Mouse (Mus musculus) liver, embryonic 13.5 days (tissue): Measurements from ENCODE around the gene Asxl1. TPM values are rescaled to one million over a fixed set of nuclear protein-coding genes. Genes with fewer than 3 reads are reported as not detected.
A peak's percentile ranks its signal among the peaks of the same experiment; 100 is the strongest.

Experiments used
- ATAC-seq: fragments of 200-750 bp; cut with Nextera tagmentation; 2 replicates; pipeline ENCODE4 v1.8.0; 2017; ENCODE audit warnings: low read depth, mild to moderate bottlenecking, moderate number of reproducible peaks, moderate library complexity
- DNase-seq: peaks from one replicate; pipeline ENCODE4 v3.0.0; 2022
- H3K27ac ChIP-seq: fragments of 300-500 bp; sonication (generic); 2 replicates; pipeline ENCODE4 v1.5.1; 2015; ENCODE audit warnings: moderate library complexity, mild to moderate bottlenecking, inconsistent platforms
- H3K27me3 ChIP-seq: fragments of 300-500 bp; sonication (generic); 2 replicates; pipeline ENCODE4 v1.6.1; 2015; ENCODE audit warnings: mild to moderate bottlenecking, inconsistent platforms
- H3K36me3 ChIP-seq: fragments of 300-500 bp; sonication (generic); 2 replicates; pipeline ENCODE4 v1.6.1; 2015; ENCODE audit warnings: mild to moderate bottlenecking, inconsistent platforms
- H3K4me1 ChIP-seq: fragments of 300-500 bp; sonication (generic); replicated peaks from 2 replicates; pipeline ENCODE4 v1.6.1; 2015; ENCODE audit warnings: inconsistent platforms
- H3K4me2 ChIP-seq: fragments of 300-500 bp; sonication (generic); 2 replicates; pipeline ENCODE4 v1.6.1; 2015; ENCODE audit warnings: inconsistent platforms, mild to moderate bottlenecking, moderate library complexity
- H3K4me3 ChIP-seq: fragments of 300-500 bp; sonication (generic); replicated peaks from 2 replicates; pipeline ENCODE4 v1.5.1; 2015; ENCODE audit warnings: mild to moderate bottlenecking, inconsistent platforms
- H3K9ac ChIP-seq: fragments of 300-500 bp; sonication (generic); 2 replicates; pipeline ENCODE4 v1.6.1; 2015; ENCODE audit warnings: mild to moderate bottlenecking, inconsistent platforms
- H3K9me3 ChIP-seq: fragments of 300-500 bp; sonication (generic); replicated peaks from 2 replicates; pipeline ENCODE4 v1.6.1; 2016; ENCODE audit warnings: inconsistent platforms
- WGBS: fragments of 180-500 bp; shearing (Covaris S2); methylation state at CpG from one replicate; pipeline ENCODE4 v1.1.7; 2015; ENCODE audit not compliant: insufficient replicate concordance; 5-methylcytosine and 5-hydroxymethylcytosine counted together
- polyA plus RNA-seq: library from polyadenylated mRNA; unstranded; fragments of >200 nt; fragmentation: Nextera tagmentation; extraction: Ambion mirVana; gene quantifications from 2 replicates; pipeline ENCODE4 v1.2.1, GENCODE M21; 2015

The Asxl1 gene
- polyA plus RNA-seq, 1 experiment from 2014 or later, result 5.9 TPM

DNA sequence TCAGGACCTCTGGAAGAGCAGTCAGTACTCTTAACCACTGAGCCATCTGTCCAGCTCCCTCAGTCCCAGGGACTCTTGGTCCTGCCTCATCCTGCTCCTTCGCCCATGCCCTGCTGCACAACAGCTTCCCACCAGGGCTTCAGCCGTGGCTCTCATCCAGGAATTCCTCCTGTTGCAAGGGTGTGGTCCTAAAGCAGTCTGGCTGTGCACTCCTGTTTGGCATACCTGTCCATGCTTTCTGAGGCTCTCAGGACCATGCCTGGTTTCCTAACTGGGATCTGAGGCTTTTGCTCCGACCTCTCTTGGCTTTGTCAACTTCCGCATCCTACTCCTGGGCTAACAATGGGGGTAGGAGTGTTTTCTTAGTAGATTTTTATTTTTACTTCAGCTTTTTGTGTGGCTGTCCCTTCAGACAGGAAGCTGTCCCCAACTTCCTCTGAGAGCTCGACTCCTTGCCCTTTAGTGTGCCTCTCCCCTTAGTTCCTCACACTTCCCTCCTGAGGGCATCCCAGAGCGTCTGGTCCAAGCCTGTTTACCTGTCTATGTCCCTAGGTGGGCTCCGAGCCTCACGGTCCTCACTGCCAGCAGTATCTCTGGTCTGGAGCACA lies 26.5 kb upstream of the Asxl1 start:
- no peak overlapping the region for H3K9ac ChIP-seq
- H3K27ac ChIP-seq, result peak overlapping the region; percentile 21; the same call in 1 of the 2 replicates
- H3K4me3 ChIP-seq, result no peak overlapping the region
- no peaks in the 10 kb centered on the region for H3K9me3 ChIP-seq
- ATAC-seq (no peak), DNase-seq (no peak)
- WGBS, result 45% methylated on average over 8 of the region's 8 CpGs
- H3K4me2 ChIP-seq, result no peak overlapping the region
- H3K27me3 ChIP-seq, result no peaks in the 10 kb centered on the region
- 0 out of 2 replicates have a peak, but pooled peaks cover 3% of the 10 kb centered on the region for H3K4me1 ChIP-seq
- H3K36me3 ChIP-seq, result peaks cover 41% of the 10 kb centered on the region

DNA sequence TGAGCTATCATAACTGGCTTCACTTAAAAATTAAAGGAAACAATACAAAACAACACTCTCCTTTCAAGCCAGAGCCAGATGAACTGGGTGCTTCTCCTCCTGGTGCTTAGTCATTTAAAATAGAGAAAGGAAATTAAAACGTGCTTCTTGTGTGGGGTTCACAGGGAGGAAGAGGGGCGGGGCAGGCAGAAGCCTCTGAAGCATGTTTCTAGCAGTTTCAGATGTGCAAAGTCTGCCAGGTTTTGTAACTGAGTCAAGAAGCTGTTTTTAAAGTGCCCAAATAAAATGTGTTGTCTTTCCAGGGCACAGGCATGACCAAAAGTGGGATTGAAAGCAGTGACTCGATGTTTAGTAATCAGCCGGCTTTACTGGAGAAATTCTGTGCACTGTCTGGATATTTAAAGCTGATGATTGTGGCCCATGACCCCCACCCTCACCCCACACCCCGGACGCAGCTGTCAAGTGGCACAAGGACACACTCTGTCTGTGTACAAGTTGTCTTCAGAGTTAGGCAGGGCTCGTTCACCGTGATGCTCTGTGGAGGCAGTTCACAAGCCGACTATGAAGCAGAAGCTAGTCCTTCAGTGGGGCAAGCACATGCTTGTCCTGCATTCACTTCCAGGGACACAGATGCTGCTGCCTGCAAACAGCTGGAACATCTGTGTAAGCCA lies 19.8 kb upstream of the Asxl1 start:
- no peak overlapping the region for H3K9ac ChIP-seq
- 76% methylated on average over 9 of the region's 9 CpGs for WGBS
- no peak for ATAC-seq
- DNase-seq, result no peak
- H3K27ac ChIP-seq, result no peak overlapping the region
- no peaks in the 10 kb centered on the region for H3K9me3 ChIP-seq
- peaks cover 50% of the 10 kb centered on the region for H3K36me3 ChIP-seq
- no peaks in the 10 kb centered on the region for H3K4me1 ChIP-seq
- no peaks in the 10 kb centered on the region for H3K27me3 ChIP-seq
- H3K4me2 ChIP-seq, result no peak overlapping the region
- H3K4me3 ChIP-seq, result no peak overlapping the region

DNA sequence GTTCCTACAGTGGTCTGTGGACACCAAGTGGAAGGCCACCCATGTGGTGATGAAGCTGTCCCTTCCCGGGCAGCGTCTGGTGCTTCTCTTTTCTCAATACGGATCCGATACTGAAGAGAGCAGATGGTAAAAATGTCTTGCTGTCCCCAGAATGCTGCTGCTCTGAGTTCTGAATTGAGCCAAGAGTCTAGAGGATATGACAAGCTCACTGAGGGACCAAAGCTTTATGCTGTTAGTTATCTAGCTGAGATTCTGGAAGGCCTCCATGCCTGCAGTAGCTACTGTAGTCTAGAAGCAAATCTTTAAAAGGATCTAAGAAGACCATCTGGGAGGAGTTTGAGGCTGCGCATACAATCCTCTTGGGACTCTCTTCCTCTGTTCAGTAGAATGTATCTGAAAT lies 13.4 kb upstream of the Asxl1 start:
- Histone ChIP-seq H3K9ac (no peak overlapping the region), H3K4me2 (no peak overlapping the region), H3K4me1 (peaks cover 33% of the 10 kb centered on the region), H3K4me3 (no peak overlapping the region), H3K27me3 (no peaks in the 10 kb centered on the region), H3K9me3 (no peaks in the 10 kb centered on the region), H3K36me3 (peaks cover 30% of the 10 kb centered on the region; the same call in 1 of the 2 replicates), H3K27ac (no peak overlapping the region)
- 92% methylated on average over 5 of the region's 5 CpGs for WGBS
- no peak for DNase-seq
- no peak for ATAC-seq

DNA sequence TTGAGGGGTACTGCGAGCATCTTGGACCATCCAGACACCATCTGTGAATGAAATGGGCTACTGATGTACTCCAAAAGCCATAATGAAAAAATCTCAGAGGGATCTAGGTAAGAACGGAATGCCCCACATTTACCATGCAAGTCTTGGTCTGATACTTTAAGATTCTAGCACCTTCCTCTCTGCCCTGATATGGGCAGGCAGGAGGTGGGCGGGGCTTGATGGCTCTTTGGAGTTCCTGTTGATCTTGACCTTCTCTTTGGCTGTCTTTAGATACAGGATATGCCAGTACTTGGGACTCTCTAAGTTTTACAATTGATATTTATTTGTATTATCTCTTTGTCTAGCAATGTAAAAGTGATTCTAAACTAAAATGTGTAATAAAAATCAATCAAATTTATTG lies 12.6 kb upstream of the Asxl1 start:
- no peak overlapping the region for H3K9ac ChIP-seq
- ATAC-seq, result no peak
- no peaks in the 10 kb centered on the region for H3K9me3 ChIP-seq
- peaks cover 40% of the 10 kb centered on the region for H3K4me1 ChIP-seq
- H3K4me2 ChIP-seq, result no peak overlapping the region
- no peaks in the 10 kb centered on the region for H3K27me3 ChIP-seq
- peaks cover 30% of the 10 kb centered on the region; the same call in 1 of the 2 replicates for H3K36me3 ChIP-seq
- DNase-seq, result peak; percentile 25
- 68% methylated on average over 3 of the region's 3 CpGs for WGBS
- H3K27ac ChIP-seq, result no peak overlapping the region
- H3K4me3 ChIP-seq, result no peak overlapping the region

DNA sequence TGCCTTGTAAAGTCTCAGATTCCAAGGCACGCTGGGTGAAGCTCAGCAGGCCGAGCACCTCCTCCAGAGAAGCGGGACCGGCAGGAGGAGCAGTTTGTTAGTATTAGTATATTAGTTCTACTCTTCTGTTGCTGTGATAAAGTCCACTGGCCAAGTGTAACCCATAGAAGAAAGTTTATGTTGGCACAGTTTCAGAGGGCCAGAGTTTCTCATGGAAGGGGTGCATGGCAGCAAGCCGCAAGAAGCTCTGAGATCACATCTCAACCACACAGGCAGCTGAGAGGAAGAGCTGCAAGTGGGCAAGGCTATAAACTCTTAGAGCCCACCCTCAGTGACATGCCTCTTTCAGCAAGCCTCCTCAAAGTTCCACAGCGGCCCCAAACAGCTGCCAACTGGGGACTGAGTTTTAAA lies 11.8 kb upstream of the Asxl1 start:
- Histone ChIP-seq H3K4me2 (no peak overlapping the region), H3K27ac (peak overlapping the region; percentile 58; the same call in 1 of the 2 replicates), H3K4me1 (peaks cover 41% of the 10 kb centered on the region), H3K27me3 (no peaks in the 10 kb centered on the region), H3K4me3 (no peak overlapping the region), H3K9ac (no peak overlapping the region), H3K36me3 (peaks cover 25% of the 10 kb centered on the region; the same call in 1 of the 2 replicates), H3K9me3 (no peaks in the 10 kb centered on the region)
- no peak for DNase-seq
- peak; percentile 29; the same call in 1 of the 2 replicates for ATAC-seq
- 74% methylated on average over 6 of the region's 6 CpGs for WGBS

DNA sequence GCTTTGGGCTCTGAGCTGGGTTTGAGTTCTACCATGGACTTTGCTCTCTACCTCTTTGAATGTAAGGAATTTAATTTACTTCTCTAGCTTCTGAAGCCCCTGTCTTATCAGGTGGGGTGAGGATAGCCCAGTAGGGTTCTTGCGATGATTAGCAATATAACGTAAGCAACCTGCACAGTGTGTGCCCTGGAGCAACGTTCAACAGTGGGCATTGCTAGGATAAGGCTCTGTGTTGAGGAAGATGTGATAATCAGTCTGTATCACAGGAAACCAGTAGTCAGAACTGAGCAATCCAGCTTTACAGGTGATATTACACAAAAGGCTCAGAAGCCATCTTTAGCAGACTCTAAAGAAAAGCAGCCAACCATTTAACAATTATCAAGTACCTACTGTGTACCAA lies 11.3 kb upstream of the Asxl1 start:
- Histone ChIP-seq H3K27ac (peak overlapping the region; percentile 58; the same call in 1 of the 2 replicates), H3K36me3 (peaks cover 23% of the 10 kb centered on the region; the same call in 1 of the 2 replicates), H3K4me1 (peaks cover 41% of the 10 kb centered on the region), H3K4me2 (no peak overlapping the region), H3K9me3 (no peaks in the 10 kb centered on the region), H3K27me3 (no peaks in the 10 kb centered on the region), H3K4me3 (no peak overlapping the region), H3K9ac (no peak overlapping the region)
- ATAC-seq (peak; percentile 86), DNase-seq (peak; percentile 17)
- 23% methylated on average over 3 of the region's 3 CpGs for WGBS

DNA sequence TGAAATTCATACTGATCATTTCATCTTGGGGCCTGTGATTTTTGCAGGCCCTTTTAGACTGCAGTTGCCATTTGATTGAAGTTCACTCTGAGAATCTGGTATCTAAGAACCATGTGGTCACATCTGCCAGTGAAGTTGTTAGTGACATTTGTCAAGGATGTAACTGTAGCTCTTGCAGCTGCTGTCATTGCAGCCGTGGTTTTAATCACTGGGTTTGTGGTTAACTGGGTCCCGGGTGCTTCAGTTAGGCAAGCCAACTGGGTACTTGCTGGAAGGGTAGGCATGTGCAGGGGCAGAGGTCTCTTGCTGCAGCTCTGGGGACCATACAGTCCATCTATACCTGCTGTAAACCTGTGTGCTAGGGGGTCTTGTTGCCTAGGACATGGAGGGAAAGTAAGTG lies 9.5 kb upstream of the Asxl1 start:
- Histone ChIP-seq H3K4me3 (no peak overlapping the region), H3K9me3 (no peaks in the 10 kb centered on the region), H3K36me3 (0 out of 2 replicates have a peak, but pooled peaks cover 7% of the 10 kb centered on the region), H3K27ac (no peak overlapping the region), H3K27me3 (no peaks in the 10 kb centered on the region), H3K9ac (no peak overlapping the region), H3K4me2 (no peak overlapping the region), H3K4me1 (peaks cover 41% of the 10 kb centered on the region)
- 13% methylated on average over 2 of the region's 2 CpGs for WGBS
- no peak for DNase-seq
- ATAC-seq, result no peak

DNA sequence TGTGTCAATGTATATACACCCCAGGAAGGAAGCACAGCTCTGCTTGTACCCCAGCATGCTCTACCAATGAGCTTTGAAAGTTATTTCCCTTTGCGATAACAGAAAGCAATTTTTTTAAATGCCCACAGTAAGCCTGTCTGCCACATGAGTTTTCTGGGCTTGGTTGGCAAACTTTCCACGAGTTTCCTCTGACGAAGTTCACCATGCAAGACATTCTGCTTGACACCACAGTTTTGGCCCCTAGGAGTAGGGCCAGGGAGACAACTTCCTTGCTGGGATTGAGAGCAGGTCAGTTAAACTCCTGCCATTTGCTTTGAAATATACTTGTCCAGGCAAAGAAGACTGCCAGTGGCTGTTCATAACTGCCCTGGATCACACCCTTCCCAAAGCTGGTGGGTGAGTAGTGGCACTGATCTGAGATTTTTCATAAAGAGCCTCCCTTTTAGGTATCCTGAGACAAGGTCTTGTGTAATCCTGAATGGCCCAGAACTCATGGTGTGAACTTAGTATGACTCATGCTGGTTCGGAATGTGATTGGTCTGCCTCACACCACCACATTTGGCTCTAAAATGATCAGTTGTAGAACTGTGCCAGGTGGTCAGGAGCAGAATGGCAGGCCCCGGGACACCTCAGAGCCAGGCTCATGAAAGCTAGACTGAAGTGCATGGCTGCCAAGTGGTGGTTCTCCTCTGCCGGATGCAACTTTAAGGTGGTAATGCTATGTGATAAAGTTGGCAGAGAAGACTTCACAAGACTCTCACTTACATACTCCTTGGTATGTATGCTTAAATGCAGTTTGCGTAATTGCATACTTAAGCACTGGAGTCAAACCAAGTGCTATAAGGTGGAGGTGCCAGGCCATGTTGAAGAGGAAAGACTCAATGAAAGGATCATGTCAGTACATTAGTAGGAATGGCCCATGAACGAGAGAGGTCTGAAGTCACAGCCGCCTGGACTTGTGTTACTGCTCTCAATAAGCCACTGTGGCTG lies 7.0 kb upstream of the Asxl1 start:
- Histone ChIP-seq H3K9ac (no peak overlapping the region), H3K9me3 (no peaks in the 10 kb centered on the region), H3K36me3 (peaks cover 5% of the 10 kb centered on the region; the same call in 1 of the 2 replicates), H3K4me3 (no peak overlapping the region), H3K27ac (no peak overlapping the region), H3K4me1 (peaks cover 49% of the 10 kb centered on the region), H3K27me3 (no peaks in the 10 kb centered on the region), H3K4me2 (no peak overlapping the region)
- 77% methylated on average over 9 of the region's 9 CpGs for WGBS
- DNase-seq (no peak), ATAC-seq (no peak)

DNA sequence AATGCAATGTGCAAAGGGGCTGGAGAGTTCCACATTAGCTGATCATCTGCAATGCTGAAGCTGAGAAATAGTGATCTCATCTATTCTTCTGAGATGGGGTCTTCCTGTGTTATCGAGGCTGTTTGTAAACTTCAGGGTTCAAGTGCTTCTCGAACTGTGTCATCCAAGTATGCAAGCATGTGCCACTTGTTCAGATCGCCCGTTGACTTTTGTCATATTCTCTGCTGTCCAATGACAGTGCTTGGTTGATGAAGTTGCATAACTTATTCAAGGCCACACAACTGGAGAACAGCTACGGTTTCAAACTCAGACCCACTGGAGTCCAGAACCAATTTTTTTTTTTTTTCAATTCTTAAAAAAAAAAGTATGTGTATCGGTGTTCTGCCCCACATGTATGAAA lies 3.5 kb upstream of the Asxl1 start:
- Histone ChIP-seq H3K27me3 (no peaks in the 10 kb centered on the region), H3K4me1 (peaks cover 43% of the 10 kb centered on the region), H3K9ac (peak overlapping the region; percentile 36; the same call in 1 of the 2 replicates), H3K4me2 (no peak overlapping the region), H3K4me3 (no peak overlapping the region), H3K9me3 (no peaks in the 10 kb centered on the region), H3K36me3 (peaks cover 5% of the 10 kb centered on the region; the same call in 1 of the 2 replicates), H3K27ac (peak overlapping the region; percentile 96)
- WGBS, result 76% methylated on average over 6 of the region's 6 CpGs
- DNase-seq, result no peak
- ATAC-seq, result no peak

DNA sequence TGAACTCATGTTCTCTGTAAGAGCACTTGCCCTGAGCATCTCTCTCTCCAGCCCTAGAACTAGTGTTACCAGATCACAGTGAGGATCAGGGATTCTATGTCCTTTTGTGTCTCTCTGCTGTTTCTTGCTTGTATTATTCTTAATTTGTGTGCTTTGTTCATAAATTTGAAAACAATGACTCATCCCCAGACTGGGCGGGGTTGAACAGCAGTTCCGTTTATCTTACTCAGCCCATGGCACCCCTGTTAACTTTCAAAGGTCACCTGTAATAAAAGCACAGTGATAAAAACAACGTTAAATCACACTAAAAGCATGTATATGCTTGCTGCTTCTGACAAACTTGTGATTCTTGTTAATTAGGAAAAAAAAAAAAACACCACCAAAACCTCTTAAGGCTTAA lies 3.0 kb upstream of the Asxl1 start:
- ATAC-seq (no peak), DNase-seq (peak; percentile 46)
- H3K27ac ChIP-seq, result peak overlapping the region; percentile 96
- H3K9ac ChIP-seq, result peak overlapping the region; percentile 36; the same call in 1 of the 2 replicates
- H3K36me3 ChIP-seq, result peaks cover 5% of the 10 kb centered on the region; the same call in 1 of the 2 replicates
- peaks cover 44% of the 10 kb centered on the region for H3K4me1 ChIP-seq
- 18% methylated on average over 3 of the region's 3 CpGs for WGBS
- H3K4me3 ChIP-seq, result no peak overlapping the region
- no peak overlapping the region for H3K4me2 ChIP-seq
- no peaks in the 10 kb centered on the region for H3K9me3 ChIP-seq
- H3K27me3 ChIP-seq, result no peaks in the 10 kb centered on the region

DNA sequence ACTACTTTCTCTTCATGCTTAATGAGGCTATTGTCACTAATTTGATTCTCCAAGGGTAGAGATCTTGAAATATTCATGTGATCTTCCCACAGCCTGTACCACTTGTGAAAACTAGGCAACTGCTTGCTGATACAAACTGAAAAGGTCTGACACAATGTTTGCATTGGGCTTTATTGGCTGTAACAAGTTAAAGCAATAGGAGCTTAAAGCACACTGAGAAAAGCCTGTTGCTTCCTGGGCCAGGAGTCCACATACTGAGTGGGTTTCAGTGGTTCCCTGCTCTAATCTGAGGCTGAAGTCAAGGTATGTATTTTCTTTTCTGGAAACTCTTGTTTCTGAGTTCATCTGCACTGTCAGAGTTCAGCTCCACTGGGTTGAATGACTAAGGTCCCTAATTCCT lies 2.4 kb upstream of the Asxl1 start:
- Histone ChIP-seq H3K4me3 (no peak overlapping the region), H3K9ac (peak overlapping the region; percentile 27; the same call in 1 of the 2 replicates), H3K36me3 (peaks cover 5% of the 10 kb centered on the region; the same call in 1 of the 2 replicates), H3K27ac (peak overlapping the region; percentile 96), H3K9me3 (no peaks in the 10 kb centered on the region), H3K27me3 (no peaks in the 10 kb centered on the region), H3K4me1 (peaks cover 45% of the 10 kb centered on the region), H3K4me2 (no peak overlapping the region)
- ATAC-seq, result no peak
- no peak for DNase-seq
